Mouse (Mus musculus) adrenal gland, postnatal 4 days (tissue): ENCODE data around the gene G6pc. TPM values are rescaled to one million over a fixed set of nuclear protein-coding genes. Genes with fewer than 3 reads are reported as not detected.
"Not testable (repeated sequence)": the region's sequence is repeated elsewhere in the genome, so short reads cannot be mapped to it uniquely, and the experiment has no call there.

Source experiments
- DNase-seq, 2 experiments: peaks; one replicate each; pipeline ENCODE4 v3.0.0; 2021 to 2022; ENCODE audit warnings: low spot score in 2 of 2, mixed read lengths in 2 of 2
- long read RNA-seq, 2 experiments: library from polyadenylated mRNA; stranded (forward); transcript quantifications; one replicate each; pipeline ENCODE4 v2.0.0; 2021
- total RNA-seq, 2 experiments: library from RNA; stranded (reverse); gene quantifications; 2 replicates each; pipeline ENCODE4 v1.2.3; 2021

G6pc gene
- total RNA-seq = 10 to 100 TPM; 17.8 to 30.5 TPM
- long read RNA-seq, experiment 1, transcript G6pc-201 (5 exons, 2,414 nt) = major isoform, 19 of 20 reads
- long read RNA-seq, experiment 1, partial matches to known transcripts = 1 of 20 reads
- long read RNA-seq, experiment 1, other reads (novel, unspliced or antisense) = 0 of 20 reads
- long read RNA-seq, experiment 2, transcript G6pc-201 (5 exons, 2,414 nt) = major isoform, 15 of 16 reads
- long read RNA-seq, experiment 2, partial matches to known transcripts = 0 of 16 reads
- long read RNA-seq, experiment 2, other reads (novel, unspliced or antisense) = 1 of 16 reads

GRCm38 (mm10) chr11:101367326-101367935, at the start of gene G6pc:
Gene G6pc (plus strand): TSS chr11:101367561.
- no peak for DNase-seq

DNA sequence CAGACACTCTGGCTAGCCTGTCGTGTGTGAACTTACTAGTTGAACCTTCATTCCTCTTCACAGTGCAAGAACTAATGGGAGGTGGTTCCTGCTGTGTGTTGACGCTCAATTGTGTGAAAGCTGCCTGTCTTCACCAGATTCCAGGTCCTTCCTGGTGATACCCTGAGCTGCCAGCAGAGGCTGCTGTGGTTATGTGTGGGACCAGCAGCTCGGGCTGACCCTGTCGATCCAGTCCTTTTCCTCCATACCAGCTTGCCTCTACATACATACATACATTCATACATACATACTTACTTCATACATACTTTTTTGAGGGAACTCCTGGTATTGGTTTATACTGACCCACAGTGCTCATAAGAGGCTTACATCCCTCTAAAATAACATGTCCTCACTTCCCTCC, 43.8 kb upstream of the G6pc start:
- peak in 1 of 2 experiments; percentile 53 for DNase-seq

- DNase-seq = no peak
Observed at GRCm38 (mm10) chr11:101324763-101325162, 42.6 kb upstream of the G6pc start, which contains the start of gene Aoc2. Gene Aoc2 (plus strand): TSS chr11:101325063.

DNA sequence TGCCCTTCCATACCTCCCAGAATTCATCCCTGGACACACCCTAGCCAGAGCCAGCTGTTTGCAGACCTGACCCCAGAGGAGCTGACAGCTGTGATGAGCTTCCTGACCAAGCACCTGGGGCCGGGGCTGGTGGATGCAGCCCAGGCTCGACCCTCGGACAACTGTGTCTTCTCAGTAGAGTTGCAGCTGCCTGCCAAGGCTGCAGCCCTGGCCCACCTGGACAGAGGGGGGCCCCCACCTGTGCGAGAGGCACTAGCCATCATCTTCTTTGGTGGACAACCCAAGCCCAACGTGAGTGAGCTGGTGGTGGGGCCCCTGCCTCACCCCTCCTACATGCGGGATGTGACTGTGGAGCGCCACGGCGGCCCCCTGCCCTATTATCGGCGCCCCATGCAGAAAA, 42.2 kb upstream of the G6pc start:
- not testable (repeated sequence) for DNase-seq

GRCm38 (mm10) chr11:101326147-101326546, 41.2 kb upstream of the G6pc start:
- no peak for DNase-seq

DNA sequence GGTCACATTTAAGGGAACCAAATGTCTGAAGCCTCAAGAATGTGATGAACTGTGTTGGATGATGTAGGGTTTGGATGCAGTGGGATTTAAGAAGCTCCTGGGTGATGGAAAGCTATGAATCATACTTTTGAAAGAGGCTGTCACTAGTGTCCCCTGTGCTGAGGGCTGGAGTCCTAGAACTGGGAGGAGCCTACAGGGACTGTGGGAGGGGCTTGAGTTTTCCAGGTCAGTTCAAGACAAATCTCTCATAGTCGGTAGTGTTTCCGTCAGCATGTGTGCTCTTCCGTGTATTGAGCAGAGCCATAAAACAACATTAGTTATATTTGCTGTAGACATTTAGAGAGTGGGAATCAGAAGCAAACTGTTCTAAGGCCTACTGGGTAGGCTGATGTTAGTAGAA, 40.0 kb upstream of the G6pc start:
- no peak for DNase-seq

- DNase-seq = no peak
Observed at GRCm38 (mm10) chr11:101328941-101329635, 38.3 kb upstream of the G6pc start.

GRCm38 (mm10) chr11:101330371-101330924, 36.9 kb upstream of the G6pc start, which contains the start of gene Aoc3:
Gene Aoc3 (plus strand): TSS chr11:101330605.
- DNase-seq = no peak

- not testable (repeated sequence) for DNase-seq
Observed at GRCm38 (mm10) chr11:101330961-101331360, 36.4 kb upstream of the G6pc start.

GRCm38 (mm10) chr11:101332537-101332936, 34.8 kb upstream of the G6pc start:
- no peak for DNase-seq

DNA sequence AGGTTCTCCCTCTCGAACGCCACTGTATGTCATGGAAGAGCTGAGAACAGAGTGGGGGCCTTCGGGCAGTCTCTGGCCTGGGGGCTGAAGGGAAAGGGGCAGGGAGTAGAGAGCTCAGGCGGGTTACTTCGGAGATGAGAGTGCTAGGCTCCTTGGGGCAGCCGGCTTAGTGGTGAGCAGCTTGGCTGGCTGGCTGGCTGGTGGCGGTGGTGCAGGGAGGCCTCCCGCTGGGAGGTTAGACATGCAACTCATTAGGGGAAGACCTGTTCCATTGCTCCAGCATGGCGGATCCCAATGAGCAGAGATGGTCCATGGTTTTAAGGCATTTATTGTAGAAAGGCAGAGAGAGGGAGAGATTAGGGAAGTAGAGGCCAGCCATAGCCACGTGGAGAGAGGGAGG, 33.3 kb upstream of the G6pc start:
- DNase-seq = no peak

- no peak for DNase-seq
Observed at GRCm38 (mm10) chr11:101334516-101334915, 32.8 kb upstream of the G6pc start.

DNA sequence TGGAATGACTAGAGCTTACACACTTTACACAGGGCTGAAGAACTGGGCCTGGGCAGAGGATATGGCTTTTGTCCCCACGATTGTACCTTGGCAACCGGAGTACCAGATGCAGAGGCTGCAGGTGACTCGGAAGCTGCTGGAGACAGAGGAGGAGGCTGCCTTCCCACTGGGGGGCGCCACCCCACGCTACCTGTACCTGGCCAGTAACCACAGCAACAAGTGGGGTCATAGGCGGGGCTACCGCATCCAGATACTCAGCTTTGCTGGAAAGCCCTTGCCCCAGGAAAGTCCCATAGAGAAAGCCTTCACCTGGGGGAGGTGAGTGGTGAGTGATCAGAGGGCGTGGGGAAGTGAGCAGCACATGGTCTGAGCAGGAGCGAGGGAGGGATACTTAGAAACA, 31.7 kb upstream of the G6pc start:
- no peak for DNase-seq

GRCm38 (mm10) chr11:101338123-101338760, 29.1 kb upstream of the G6pc start:
- DNase-seq = no peak

DNA sequence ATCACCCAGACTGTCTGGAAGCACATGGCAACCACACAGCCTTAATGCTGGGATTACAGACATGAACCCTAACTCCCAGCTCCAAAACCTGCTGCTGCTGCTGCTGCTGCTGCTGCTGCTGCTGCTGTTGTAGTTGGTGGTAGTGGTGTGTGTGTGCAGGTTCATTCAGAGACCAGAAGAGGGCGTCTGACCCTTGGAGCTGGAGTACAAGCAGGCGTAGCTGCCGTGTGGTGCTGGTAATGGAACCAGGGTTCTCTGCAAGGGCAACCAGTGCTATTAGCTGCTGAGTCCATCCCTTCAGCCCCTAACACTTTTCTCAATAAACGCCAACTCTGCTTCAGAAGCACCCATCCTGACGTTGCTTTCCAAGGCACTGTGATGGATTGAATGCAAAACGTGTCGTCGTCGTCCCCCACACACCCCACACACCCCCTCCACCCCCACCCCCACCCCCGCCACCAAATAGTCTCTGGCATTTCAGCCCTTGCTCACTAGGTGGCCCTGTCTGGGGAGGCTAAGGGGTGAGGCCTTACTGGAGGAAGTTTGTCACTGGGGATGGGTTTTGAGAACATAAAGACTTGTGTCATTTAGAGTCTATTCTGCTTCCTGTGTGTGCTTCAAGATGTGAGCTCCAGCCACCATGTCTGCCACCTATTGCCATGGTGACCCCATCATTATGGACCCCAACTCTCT, 20.1 kb upstream of the G6pc start:
- DNase-seq = no peak

GRCm38 (mm10) chr11:101348774-101349173, 18.6 kb upstream of the G6pc start:
- DNase-seq = no peak

DNA sequence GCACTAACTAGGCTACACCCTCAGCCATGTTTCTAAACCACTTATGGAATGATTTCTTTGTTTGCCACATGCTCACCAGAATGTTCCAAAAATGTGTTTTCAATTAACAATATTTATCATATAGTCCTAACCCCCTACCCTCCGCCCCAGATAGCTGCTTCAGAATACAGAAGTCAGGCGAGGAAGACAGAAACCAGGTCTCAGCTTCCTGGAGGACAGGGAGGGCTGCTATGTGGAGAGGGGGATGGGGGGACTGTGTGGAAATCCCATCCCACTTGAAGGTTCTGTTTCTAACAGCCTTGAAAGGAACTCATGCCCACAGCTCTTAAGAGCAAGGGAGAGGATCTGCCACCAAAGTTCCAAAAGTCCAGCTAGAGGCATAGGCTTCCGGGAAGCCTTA, 18.1 kb upstream of the G6pc start:
- DNase-seq = no peak

DNA sequence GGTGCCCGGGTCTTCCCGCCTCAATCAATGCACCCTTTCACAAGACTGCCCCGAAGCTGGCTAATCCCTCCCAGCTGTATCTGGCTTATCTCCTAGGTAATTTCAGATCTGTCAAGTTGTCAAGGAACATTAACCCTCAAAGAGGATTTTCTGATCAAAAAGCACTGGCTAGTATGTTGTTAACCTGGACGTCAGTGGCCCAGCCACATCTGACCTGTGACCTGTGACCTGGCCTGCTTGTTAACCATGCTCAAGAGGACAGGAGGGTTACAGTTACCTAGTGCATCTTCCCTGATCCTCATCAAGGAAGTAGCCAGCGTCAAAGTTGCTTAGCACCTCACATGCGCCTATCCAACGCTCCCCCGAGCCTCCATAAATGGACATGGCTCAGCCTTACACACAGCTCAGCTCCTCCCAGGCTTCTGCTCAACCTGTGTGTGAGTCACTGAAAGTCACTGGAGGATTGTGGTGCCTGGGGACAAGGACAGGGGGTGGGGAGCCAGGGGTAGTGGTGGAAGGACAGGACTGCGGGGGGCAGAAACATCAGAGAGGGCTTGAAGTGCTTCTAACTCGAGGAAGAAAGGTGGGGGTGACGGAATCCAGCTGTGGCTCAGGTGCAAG, 16.2 kb upstream of the G6pc start:
- no peak for DNase-seq

DNA sequence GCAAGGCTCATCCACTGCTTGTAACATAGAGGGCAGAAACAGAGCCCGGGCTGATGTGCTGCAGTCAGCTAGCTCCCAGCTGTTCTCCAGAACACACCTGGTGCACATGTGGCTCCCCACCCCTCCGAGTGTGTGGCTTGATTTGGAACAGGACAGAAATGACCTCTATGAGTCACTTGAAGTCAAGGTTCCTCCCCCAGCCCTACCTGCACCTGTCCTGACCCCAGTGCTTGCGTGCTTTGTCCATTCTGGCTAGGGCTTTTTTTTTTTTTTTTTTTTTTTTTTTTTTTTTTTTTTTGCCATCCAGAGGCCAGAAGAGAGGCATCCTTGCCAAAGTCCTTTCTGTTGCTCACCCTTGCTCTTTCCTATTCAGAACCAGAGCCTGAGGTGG, 15.6 kb upstream of the G6pc start:
- no peak for DNase-seq

DNA sequence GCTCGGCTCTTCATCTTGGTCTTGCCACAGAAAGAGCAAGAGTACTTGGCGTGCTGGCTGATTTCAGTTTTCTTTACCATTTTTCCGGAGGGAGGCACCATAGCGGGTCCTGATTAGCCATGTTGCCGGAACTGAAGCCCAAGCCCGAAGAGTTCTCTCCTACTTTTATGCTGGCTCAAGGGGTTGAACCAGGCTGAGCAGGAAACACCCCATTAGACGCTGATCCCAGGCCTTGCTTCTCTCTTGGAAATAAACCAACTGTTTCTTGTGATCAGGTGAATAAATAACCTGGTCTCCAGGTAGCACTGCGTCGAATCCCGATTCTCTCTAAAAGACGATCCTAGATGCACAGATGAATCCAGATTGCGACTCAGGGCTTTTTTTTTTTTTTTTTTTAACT, 13.9 kb upstream of the G6pc start:
- no peak for DNase-seq
